Mouse (Mus musculus): ENCODE measurements around the gene Myo5a. TPM values are rescaled to one million over a fixed set of nuclear protein-coding genes. Genes with fewer than 3 reads are reported as not detected.

Gene Myo5a
- polyA plus RNA-seq, 1 experiment from 2014 or later: 25.1 TPM

GRCm38 (mm10) chr9:75196335-75196734 is 125.5 kb downstream of the Myo5a start:
- H3K27me3 ChIP-seq (replicated peaks; ENCODE audit: control insufficient read depth, insufficient read depth, low read length): no peaks in the 10 kb centered on the region
- no peak; the same call in 1 of the 2 replicates for ATAC-seq (ENCODE audit: low read depth)

GRCm38 (mm10) chr9:75197297-75197696 is 126.5 kb downstream of the Myo5a start:
- DNase-seq (ENCODE audit: low spot score): peak; percentile 34
- Histone ChIP-seq H3K4me3 (ENCODE audit: low read depth, low read length) (no peak overlapping the region), H3K4me1 (ENCODE audit: control insufficient read depth, insufficient read depth, low read length) (no peaks in the 10 kb centered on the region), H3K27me3 (replicated peaks; ENCODE audit: control insufficient read depth, insufficient read depth, low read length) (no peaks in the 10 kb centered on the region), H3K4me2 (ENCODE audit: low read depth, low read length) (no peak overlapping the region), H3K27ac (replicated peaks; ENCODE audit: low read depth, low read length) (no peak overlapping the region), H3K9ac (ENCODE audit: low read depth, low read length) (no peak overlapping the region), H3K9me3 (ENCODE audit: control insufficient read depth, low read length) (no peaks in the 10 kb centered on the region), H3K36me3 (ENCODE audit: control insufficient read depth, insufficient read depth, low read length) (peaks cover 39% of the 10 kb centered on the region)
- 59% methylated on average over 6 of the region's 6 CpGs for WGBS
- peak; percentile 70 for ATAC-seq (ENCODE audit: low read depth)

More at GRCm38 (mm10) chr9:75196335-75196734, 125.5 kb downstream of the Myo5a start:
- H3K4me3 ChIP-seq (ENCODE audit: low read depth, low read length): no peak overlapping the region
- H3K9ac ChIP-seq (ENCODE audit: low read depth, low read length): no peak overlapping the region
- H3K9me3 ChIP-seq (ENCODE audit: control insufficient read depth, low read length): no peaks in the 10 kb centered on the region
- peak; percentile 36 for DNase-seq (ENCODE audit: low spot score)
- H3K27ac ChIP-seq (replicated peaks; ENCODE audit: low read depth, low read length): no peak overlapping the region
- WGBS: 62% methylated on average over 2 of the region's 2 CpGs
- H3K4me2 ChIP-seq (ENCODE audit: low read depth, low read length): no peak overlapping the region
- no peaks in the 10 kb centered on the region for H3K4me1 ChIP-seq (ENCODE audit: control insufficient read depth, insufficient read depth, low read length)
- H3K36me3 ChIP-seq (ENCODE audit: control insufficient read depth, insufficient read depth, low read length): peaks cover 38% of the 10 kb centered on the region

- no peak for ATAC-seq (ENCODE audit: low read depth)
- no peaks in the 10 kb centered on the region for H3K9me3 ChIP-seq (ENCODE audit: control insufficient read depth, low read length)
- H3K9ac ChIP-seq (ENCODE audit: low read depth, low read length): no peak overlapping the region
- H3K4me1 ChIP-seq (ENCODE audit: control insufficient read depth, insufficient read depth, low read length): no peaks in the 10 kb centered on the region
- H3K27me3 ChIP-seq (replicated peaks; ENCODE audit: control insufficient read depth, insufficient read depth, low read length): no peaks in the 10 kb centered on the region
- H3K4me2 ChIP-seq (ENCODE audit: low read depth, low read length): no peak overlapping the region
- no peak overlapping the region for H3K27ac ChIP-seq (replicated peaks; ENCODE audit: low read depth, low read length)
- H3K36me3 ChIP-seq (ENCODE audit: control insufficient read depth, insufficient read depth, low read length): peaks cover 40% of the 10 kb centered on the region
- DNase-seq (ENCODE audit: low spot score): no peak
- 92% methylated on average over 1 of the region's 1 CpGs for WGBS
- no peak overlapping the region for H3K4me3 ChIP-seq (ENCODE audit: low read depth, low read length)
These were observed 130.7 kb downstream of the Myo5a start for GRCm38 (mm10) chr9:75201506-75201905.

GRCm38 (mm10) chr9:75202036-75202435 is 131.2 kb downstream of the Myo5a start:
- no peak overlapping the region for H3K27ac ChIP-seq (replicated peaks; ENCODE audit: low read depth, low read length)
- no peak overlapping the region for H3K4me3 ChIP-seq (ENCODE audit: low read depth, low read length)
- H3K9me3 ChIP-seq (ENCODE audit: control insufficient read depth, low read length): no peaks in the 10 kb centered on the region
- no peak for DNase-seq (ENCODE audit: low spot score)
- 92% methylated on average over 2 of the region's 2 CpGs for WGBS
- H3K4me2 ChIP-seq (ENCODE audit: low read depth, low read length): no peak overlapping the region
- H3K36me3 ChIP-seq (ENCODE audit: control insufficient read depth, insufficient read depth, low read length): peaks cover 39% of the 10 kb centered on the region
- H3K27me3 ChIP-seq (replicated peaks; ENCODE audit: control insufficient read depth, insufficient read depth, low read length): no peaks in the 10 kb centered on the region
- no peak overlapping the region for H3K9ac ChIP-seq (ENCODE audit: low read depth, low read length)
- H3K4me1 ChIP-seq (ENCODE audit: control insufficient read depth, insufficient read depth, low read length): no peaks in the 10 kb centered on the region
- ATAC-seq (ENCODE audit: low read depth): no peak

- H3K4me3 ChIP-seq (ENCODE audit: low read depth, low read length): no peak overlapping the region
- DNase-seq (ENCODE audit: low spot score) (no peak), ATAC-seq (ENCODE audit: low read depth) (no peak)
- WGBS: 80% methylated on average over 1 of the region's 1 CpGs
- H3K27me3 ChIP-seq (replicated peaks; ENCODE audit: control insufficient read depth, insufficient read depth, low read length): no peaks in the 10 kb centered on the region
- no peak overlapping the region for H3K9ac ChIP-seq (ENCODE audit: low read depth, low read length)
- H3K9me3 ChIP-seq (ENCODE audit: control insufficient read depth, low read length): no peaks in the 10 kb centered on the region
- no peak overlapping the region for H3K4me2 ChIP-seq (ENCODE audit: low read depth, low read length)
- no peak overlapping the region for H3K27ac ChIP-seq (replicated peaks; ENCODE audit: low read depth, low read length)
- H3K4me1 ChIP-seq (ENCODE audit: control insufficient read depth, insufficient read depth, low read length): no peaks in the 10 kb centered on the region
- peaks cover 27% of the 10 kb centered on the region for H3K36me3 ChIP-seq (ENCODE audit: control insufficient read depth, insufficient read depth, low read length)
These were observed 138.4 kb downstream of the Myo5a start for GRCm38 (mm10) chr9:75209246-75209645.

- Histone ChIP-seq H3K4me3 (ENCODE audit: low read depth, low read length) (no peak overlapping the region), H3K36me3 (ENCODE audit: control insufficient read depth, insufficient read depth, low read length) (peaks cover 27% of the 10 kb centered on the region), H3K9me3 (ENCODE audit: control insufficient read depth, low read length) (no peaks in the 10 kb centered on the region), H3K27ac (replicated peaks; ENCODE audit: low read depth, low read length) (no peak overlapping the region), H3K9ac (ENCODE audit: low read depth, low read length) (no peak overlapping the region), H3K27me3 (replicated peaks; ENCODE audit: control insufficient read depth, insufficient read depth, low read length) (no peaks in the 10 kb centered on the region), H3K4me2 (ENCODE audit: low read depth, low read length) (no peak overlapping the region), H3K4me1 (ENCODE audit: control insufficient read depth, insufficient read depth, low read length) (no peaks in the 10 kb centered on the region)
- DNase-seq (ENCODE audit: low spot score) (peak; percentile 20), ATAC-seq (ENCODE audit: low read depth) (no peak)
- WGBS: 65% methylated on average over 2 of the region's 2 CpGs
These were observed 139.5 kb downstream of the Myo5a start for GRCm38 (mm10) chr9:75210269-75210668.

GRCm38 (mm10) chr9:75214743-75215413 is 144.1 kb downstream of the Myo5a start:
- ATAC-seq (ENCODE audit: low read depth) (no peak), DNase-seq (ENCODE audit: low spot score) (no peak)
- no peak overlapping the region for H3K9ac ChIP-seq (ENCODE audit: low read depth, low read length)
- H3K4me1 ChIP-seq (ENCODE audit: control insufficient read depth, insufficient read depth, low read length): no peaks in the 10 kb centered on the region
- H3K27me3 ChIP-seq (replicated peaks; ENCODE audit: control insufficient read depth, insufficient read depth, low read length): no peaks in the 10 kb centered on the region
- H3K9me3 ChIP-seq (ENCODE audit: control insufficient read depth, low read length): no peaks in the 10 kb centered on the region
- H3K4me3 ChIP-seq (ENCODE audit: low read depth, low read length): no peak overlapping the region
- no peak overlapping the region for H3K27ac ChIP-seq (replicated peaks; ENCODE audit: low read depth, low read length)
- 88% methylated on average over 11 of the region's 11 CpGs for WGBS
- H3K36me3 ChIP-seq (ENCODE audit: control insufficient read depth, insufficient read depth, low read length): peaks cover 36% of the 10 kb centered on the region
- H3K4me2 ChIP-seq (ENCODE audit: low read depth, low read length): no peak overlapping the region

- H3K27me3 ChIP-seq (replicated peaks; ENCODE audit: control insufficient read depth, insufficient read depth, low read length): no peaks in the 10 kb centered on the region
- WGBS: 71% methylated on average over 5 of the region's 5 CpGs
- ATAC-seq (ENCODE audit: low read depth): no peak
- H3K27ac ChIP-seq (replicated peaks; ENCODE audit: low read depth, low read length): no peak overlapping the region
- H3K9me3 ChIP-seq (ENCODE audit: control insufficient read depth, low read length): no peaks in the 10 kb centered on the region
- H3K4me3 ChIP-seq (ENCODE audit: low read depth, low read length): no peak overlapping the region
- no peak overlapping the region for H3K9ac ChIP-seq (ENCODE audit: low read depth, low read length)
- no peak for DNase-seq (ENCODE audit: low spot score)
- peaks cover 25% of the 10 kb centered on the region for H3K36me3 ChIP-seq (ENCODE audit: control insufficient read depth, insufficient read depth, low read length)
- no peaks in the 10 kb centered on the region for H3K4me1 ChIP-seq (ENCODE audit: control insufficient read depth, insufficient read depth, low read length)
- H3K4me2 ChIP-seq (ENCODE audit: low read depth, low read length): no peak overlapping the region
These were observed 149.1 kb downstream of the Myo5a start for GRCm38 (mm10) chr9:75219942-75220341.
